Mouse (Mus musculus) liver, embryonic 11.5 days (tissue): ENCODE results near the gene Tmx1. TPM values are rescaled to one million over a fixed set of nuclear protein-coding genes. Genes with fewer than 3 reads are reported as not detected.

Source experiments
- ATAC-seq: fragments of 200-750 bp; cut with Nextera tagmentation; replicated peaks from 2 replicates; pipeline ENCODE4 v1.8.0; 2017; ENCODE audit warnings: moderate number of reproducible peaks, mild to moderate bottlenecking, moderate TSS enrichment, moderate library complexity; ENCODE audit not compliant: low FRiP score
- DNase-seq: peaks from one replicate; pipeline ENCODE4 v3.0.0-alpha.2; 2017; ENCODE audit warnings: low spot score
- H3K27ac ChIP-seq: fragments of 300-500 bp; sonication (generic); 2 replicates; pipeline ENCODE4 v1.5.1; 2014; ENCODE audit warnings: mild to moderate bottlenecking, low read depth, low read length, control low read depth
- H3K27me3 ChIP-seq: fragments of 300-500 bp; sonication (generic); replicated peaks from 2 replicates; pipeline ENCODE4 v1.6.1; 2014; ENCODE audit warnings: low read length, mixed read lengths; ENCODE audit not compliant: control insufficient read depth, insufficient read depth
- H3K36me3 ChIP-seq: fragments of 300-500 bp; sonication (generic); 2 replicates; pipeline ENCODE4 v1.6.1; 2014; ENCODE audit warnings: mild to moderate bottlenecking, low read length, moderate library complexity, mixed read lengths; ENCODE audit not compliant: control insufficient read depth, insufficient read depth
- H3K4me1 ChIP-seq: fragments of 300-500 bp; sonication (generic); replicated peaks from 2 replicates; pipeline ENCODE4 v1.6.1; 2014; ENCODE audit warnings: low read length, mixed read lengths; ENCODE audit not compliant: control insufficient read depth, insufficient read depth
- H3K4me2 ChIP-seq: fragments of 300-500 bp; sonication (generic); 2 replicates; pipeline ENCODE4 v1.6.1; 2014; ENCODE audit warnings: mild to moderate bottlenecking, control low read depth, moderate library complexity
- H3K4me3 ChIP-seq: fragments of 300-500 bp; sonication (generic); 2 replicates; pipeline ENCODE4 v1.5.1; 2014; ENCODE audit warnings: low read depth, low read length, control low read depth
- H3K9ac ChIP-seq: fragments of 300-500 bp; sonication (generic); 2 replicates; pipeline ENCODE4 v1.6.1; 2014; ENCODE audit warnings: low read depth, low read length, control low read depth
- H3K9me3 ChIP-seq: fragments of 300-500 bp; sonication (generic); 2 replicates; pipeline ENCODE4 v1.6.1; 2016; ENCODE audit warnings: low read length, inconsistent platforms, mixed read lengths; ENCODE audit not compliant: control insufficient read depth
- WGBS: fragments of 180-500 bp; shearing (Covaris S2); extraction: QIAGEN DNeasy Blood & Tissue Kit; methylation state at CpG from one replicate; pipeline ENCODE4 v1.1.7; 2014; 5-methylcytosine and 5-hydroxymethylcytosine counted together
- polyA plus RNA-seq: library from polyadenylated mRNA; unstranded; fragments of >200 nt; fragmentation: Nextera tagmentation; extraction: Ambion mirVana; gene quantifications from 2 replicates; pipeline ENCODE4 v1.2.1, GENCODE M21; 2014

Gene Tmx1
- polyA plus RNA-seq, 1 experiment from 2014 or later = 115 TPM

DNA sequence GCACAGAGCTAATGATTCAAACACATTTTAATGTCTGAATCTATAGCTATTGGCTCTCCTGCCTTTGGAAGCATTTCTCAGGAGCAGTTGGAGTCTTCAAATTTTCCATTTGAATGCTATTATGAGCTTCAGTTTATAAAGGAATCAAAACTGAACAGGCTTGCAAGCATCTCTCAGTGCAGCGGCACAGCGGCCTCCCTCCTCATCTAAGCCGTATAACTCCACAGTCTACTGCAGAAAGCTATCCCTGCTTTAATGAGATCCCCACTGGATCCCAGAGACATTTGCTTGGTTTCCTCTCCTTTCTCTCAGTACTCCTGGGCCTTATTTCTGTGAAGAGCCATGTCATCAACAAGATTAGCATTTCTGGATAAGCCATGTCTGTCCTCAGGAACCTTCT lies 45.2 kb downstream of the Tmx1 start:
- no peak overlapping the region for H3K27ac ChIP-seq
- no peaks in the 10 kb centered on the region for H3K27me3 ChIP-seq
- no peak overlapping the region for H3K9ac ChIP-seq
- ATAC-seq (no peak), DNase-seq (no peak)
- H3K36me3 ChIP-seq = no peaks in the 10 kb centered on the region
- H3K4me3 ChIP-seq = no peak overlapping the region
- H3K9me3 ChIP-seq = no peaks in the 10 kb centered on the region
- no peaks in the 10 kb centered on the region for H3K4me1 ChIP-seq
- 92% methylated on average over 3 of the region's 3 CpGs for WGBS
- H3K4me2 ChIP-seq = no peak overlapping the region

DNA sequence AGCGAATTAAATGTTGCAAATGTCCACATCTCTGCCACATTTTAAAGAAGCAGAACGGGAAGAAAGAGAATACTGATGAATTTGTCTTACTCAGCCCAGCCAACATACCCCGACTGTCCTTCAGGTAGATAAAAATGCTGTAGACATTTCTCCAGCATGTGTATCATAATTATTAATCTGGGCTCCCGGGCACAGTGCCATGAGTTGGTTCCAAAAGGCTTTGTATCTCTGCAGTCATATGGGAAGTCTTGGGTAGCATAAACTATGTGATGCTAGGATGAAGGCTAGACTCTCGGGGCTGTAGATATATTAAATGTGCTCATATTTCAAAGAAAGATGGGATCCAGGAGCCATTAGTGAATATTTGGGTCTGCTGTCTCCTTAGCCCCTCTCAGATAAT lies 53.1 kb downstream of the Tmx1 start:
- 74% methylated on average over 5 of the region's 5 CpGs for WGBS
- DNase-seq (no peak), ATAC-seq (no peak)
- no peaks in the 10 kb centered on the region for H3K36me3 ChIP-seq
- no peak overlapping the region for H3K4me2 ChIP-seq
- H3K27ac ChIP-seq = no peak overlapping the region
- no peaks in the 10 kb centered on the region for H3K27me3 ChIP-seq
- no peaks in the 10 kb centered on the region for H3K4me1 ChIP-seq
- H3K9me3 ChIP-seq = no peaks in the 10 kb centered on the region
- no peak overlapping the region for H3K4me3 ChIP-seq
- no peak overlapping the region for H3K9ac ChIP-seq

DNA sequence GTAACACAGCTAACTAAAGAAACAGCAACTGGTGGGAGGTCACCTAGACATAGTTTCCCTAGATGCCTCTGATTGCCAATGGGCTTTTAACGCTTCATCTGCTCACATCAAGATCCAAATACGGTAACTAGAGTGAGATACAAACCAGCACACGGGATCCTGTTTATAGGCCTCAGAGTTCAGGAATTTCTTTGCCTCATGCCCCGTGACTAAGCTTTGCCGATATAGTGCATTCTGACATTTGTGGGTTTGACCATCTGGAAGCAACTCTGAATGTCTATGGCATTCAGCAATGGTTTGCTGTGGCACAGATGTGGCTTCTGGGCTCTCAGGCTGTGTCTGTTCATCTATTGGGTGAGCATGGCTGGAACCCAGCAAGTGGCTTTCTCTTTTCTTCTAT lies 59.1 kb downstream of the Tmx1 start:
- no peak for DNase-seq
- Histone ChIP-seq H3K4me3 (no peak overlapping the region), H3K36me3 (no peaks in the 10 kb centered on the region), H3K27ac (no peak overlapping the region), H3K9ac (no peak overlapping the region), H3K4me2 (no peak overlapping the region), H3K4me1 (no peaks in the 10 kb centered on the region), H3K27me3 (no peaks in the 10 kb centered on the region), H3K9me3 (no peaks in the 10 kb centered on the region)
- WGBS = 85% methylated on average over 5 of the region's 5 CpGs
- ATAC-seq = no peak

DNA sequence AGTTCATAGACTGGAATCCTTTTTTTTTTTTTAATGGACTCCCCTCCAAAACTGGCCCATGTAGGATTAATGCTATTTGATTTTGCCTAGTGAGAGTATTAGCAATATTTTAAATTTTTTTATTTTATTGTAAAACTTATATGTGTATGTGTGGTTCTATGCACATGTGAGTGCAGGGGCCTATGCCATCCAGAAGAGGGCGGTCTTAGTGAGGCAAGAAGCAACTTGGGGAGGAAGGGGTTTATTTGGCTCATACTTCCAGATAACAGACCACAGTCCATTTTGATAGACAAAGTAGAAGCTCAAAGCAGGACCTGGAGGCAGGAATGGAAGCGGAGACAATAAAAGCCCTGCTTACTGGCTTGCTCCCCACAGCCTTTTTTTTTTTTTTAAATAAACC lies 59.5 kb downstream of the Tmx1 start:
- 87% methylated on average over 2 of the region's 2 CpGs for WGBS
- H3K27ac ChIP-seq = no peak overlapping the region
- DNase-seq = no peak
- no peaks in the 10 kb centered on the region for H3K36me3 ChIP-seq
- no peaks in the 10 kb centered on the region for H3K4me1 ChIP-seq
- no peak overlapping the region for H3K4me2 ChIP-seq
- H3K9ac ChIP-seq = no peak overlapping the region
- no peak overlapping the region for H3K4me3 ChIP-seq
- ATAC-seq = no peak
- H3K9me3 ChIP-seq = no peaks in the 10 kb centered on the region
- no peaks in the 10 kb centered on the region for H3K27me3 ChIP-seq

Other genes with a start within 250 kb of the Tmx1 start
- 29.8 and 36.2 TPM in 2 replicates for gene Pygl, start 221.6 kb upstream of the Tmx1 start, polyA plus RNA-seq
- gene Trim9, start 105.5 kb upstream of the Tmx1 start, polyA plus RNA-seq = 0.53 and 0.70 TPM in 2 replicates